Mouse (Mus musculus) B cell, adult 62 days (primary cell): ENCODE results near the gene 1700011M02Rik. TPM values are rescaled to one million over a fixed set of nuclear protein-coding genes. Genes with fewer than 3 reads are reported as not detected.

Source experiments
- total RNA-seq: library from RNA; stranded (reverse); gene quantifications from 4 replicates; pipeline ENCODE4 v1.2.4, GENCODE M21; 2023

Gene 1700011M02Rik
- not detected in 4 replicates for total RNA-seq

GRCm38 (mm10) chrX:102908587-102908986 is at the start of gene 1700011M02Rik, which contains the start of gene Dmrtc1a:
TSS of gene 1700011M02Rik (plus strand) at chrX:102908905.
TSS of gene Dmrtc1a (minus strand) at chrX:102908687.

GRCm38 (mm10) chrX:102867871-102868270 is 40.8 kb upstream of the 1700011M02Rik start, which contains the start of gene 1700031F05Rik:
TSS of gene 1700031F05Rik (minus strand) at chrX:102867971.

GRCm38 (mm10) chrX:102928072-102928471 is 19.4 kb downstream of the 1700011M02Rik start, which contains the start of gene 1700018G05Rik:
TSS of gene 1700018G05Rik (plus strand) at chrX:102928372.

Other genes starting within 250 kb of the 1700011M02Rik start
- not detected in 4 replicates for gene Gm3880, start 221.9 kb upstream of the 1700011M02Rik start, total RNA-seq
- gene Gm9112, start 201.3 kb upstream of the 1700011M02Rik start, total RNA-seq = not detected in 4 replicates
- not detected in 4 replicates for gene Dmrtc1b, start 201.0 kb upstream of the 1700011M02Rik start, total RNA-seq
- gene Dmrtc1c1, start 105.9 kb upstream of the 1700011M02Rik start, total RNA-seq = not detected in 4 replicates
- not detected in 4 replicates for gene Dmrtc1c2, start 54.3 kb upstream of the 1700011M02Rik start, total RNA-seq
- gene 1700031F05Rik, start 40.9 kb upstream of the 1700011M02Rik start, total RNA-seq = not detected in 4 replicates
- gene Dmrtc1a, start 218 bp upstream of the 1700011M02Rik start, total RNA-seq = not detected in 4 replicates
- not detected in 4 replicates for gene 1700018G05Rik, start 19.5 kb downstream of the 1700011M02Rik start, total RNA-seq